ENCODE assay signal across 8 mouse cellular contexts in genomic region chr9:46012091-46013008, GRCm38 (mm10). TPM values are rescaled to one million over a fixed set of nuclear protein-coding genes. Genes with fewer than 3 reads are reported as not detected.
DNase-seq lines count a peak whose midpoint lies in the region.

Gene Pafah1b2, minus strand, starts transcription at chr9:46012690.
Gene Sik3, plus strand, starts transcription at chr9:46012820.

- H3K4me1 ChIP-seq in megakaryocyte, embryonic 14.5 days = peaks cover 70% of the 10 kb centered on the region

- H3K36me3 ChIP-seq in megakaryocyte, embryonic 14.5 days (replicated peaks; ENCODE audit: low read length) = peaks cover 11% of the 10 kb centered on the region

- H3K27me3 ChIP-seq in megakaryocyte, embryonic 14.5 days (replicated peaks) = no peaks in the 10 kb centered on the region

- peak; percentile 97 to 98 for DNase-seq in adrenal gland, adult 18-20 months (ENCODE audit: low spot score in 2 of 2)
- peak; percentile 96 for DNase-seq in embryo, embryonic 10.5 days (ENCODE audit: low spot score)
- DNase-seq in gastrocnemius, postnatal 14 days = peak; percentile 95
- peak; percentile 97 for DNase-seq in induced T-regulatory cell, adult 2 months (ENCODE audit: low read depth)
- DNase-seq in left cerebral cortex, adult 9 months (ENCODE audit: low spot score in 2 of 2) = peak; percentile 89 to 97
- DNase-seq in right cerebral cortex, adult 2 months (ENCODE audit: low spot score in 2 of 2) = peak; percentile 95 to 97
- DNase-seq in urinary bladder, postnatal 10 days (ENCODE audit: low spot score) = peak; percentile 76

- peak within 1 kb of the TSS; percentile 99 for H3K4me3 ChIP-seq in megakaryocyte, embryonic 14.5 days (replicated peaks)

- no peaks in the 10 kb centered on the region for H3K9me3 ChIP-seq in megakaryocyte, embryonic 14.5 days

- intact Hi-C loops in gastrocnemius, postnatal 14 days (cut with DNase I; ENCODE audit: low total_unique reads) = no loop called here

RNA-seq across cellular contexts. Expression of gene Pafah1b2, which starts in this region (rescaled TPM):
- total RNA-seq in adrenal gland, adult 18-20 months (2021) = 100 to 1,000 TPM; 149 to 164 TPM
- 10 to 100 TPM; 45.7 to 51.0 TPM for total RNA-seq in gastrocnemius, postnatal 14 days (2021)
- 17.5 and 72.4 TPM in 2 replicates for polyA plus RNA-seq in megakaryocyte, embryonic 14.5 days (2012; ENCODE audit: insufficient read depth, low replicate concordance)

RNA-seq across cellular contexts. Expression of gene Sik3, which starts in this region (rescaled TPM):
- total RNA-seq in adrenal gland, adult 18-20 months (2021) = 10 to 100 TPM; 63.2 to 88.3 TPM
- total RNA-seq in gastrocnemius, postnatal 14 days (2021) = 10 to 100 TPM; 37.4 TPM
- 14.0 and 17.3 TPM in 2 replicates for polyA plus RNA-seq in megakaryocyte, embryonic 14.5 days (2012; ENCODE audit: insufficient read depth, low replicate concordance)

Comparison
In these comparisons a context has a peak if more than half of its experiments do, and no peak if none do; other contexts are left out.
1. Peak in every context shown above with its lines: DNase-seq and H3K4me3 ChIP-seq.